Mouse (Mus musculus) kidney, postnatal 36 days (tissue): ENCODE measurements around the gene Gm10964.
A peak's percentile ranks its signal among the peaks of the same experiment; 100 is the strongest.

Experiments
- DNase-seq, 2 experiments: peaks; one replicate each; pipeline ENCODE4 v3.0.0; 2021 to 2022; ENCODE audit warnings: mixed read lengths in 2 of 2

Gm10964 gene

DNA sequence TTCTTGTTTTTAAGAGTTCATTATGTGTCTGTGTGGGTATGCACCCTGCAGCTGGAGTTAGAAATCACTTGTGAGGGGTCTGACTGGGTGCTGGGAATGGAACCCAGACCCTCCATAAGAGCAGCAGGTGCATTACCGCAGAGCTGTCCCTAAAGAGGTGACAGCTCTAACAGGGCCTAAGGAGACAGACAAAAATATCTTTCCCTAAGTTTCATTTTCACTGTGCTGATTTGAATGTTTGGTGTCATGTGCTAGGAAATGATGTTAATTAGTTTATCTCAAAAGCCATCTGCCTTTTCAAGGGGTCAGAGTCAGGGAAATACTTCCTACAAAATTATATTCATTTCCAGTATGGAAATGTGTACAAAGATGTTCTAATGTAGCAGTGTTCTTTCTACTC lies at the start of gene Gm10964:
Gene Gm10964, plus strand, starts transcription at position 38 of the 400 bp plus-strand sequence.
- no peak for DNase-seq

DNA sequence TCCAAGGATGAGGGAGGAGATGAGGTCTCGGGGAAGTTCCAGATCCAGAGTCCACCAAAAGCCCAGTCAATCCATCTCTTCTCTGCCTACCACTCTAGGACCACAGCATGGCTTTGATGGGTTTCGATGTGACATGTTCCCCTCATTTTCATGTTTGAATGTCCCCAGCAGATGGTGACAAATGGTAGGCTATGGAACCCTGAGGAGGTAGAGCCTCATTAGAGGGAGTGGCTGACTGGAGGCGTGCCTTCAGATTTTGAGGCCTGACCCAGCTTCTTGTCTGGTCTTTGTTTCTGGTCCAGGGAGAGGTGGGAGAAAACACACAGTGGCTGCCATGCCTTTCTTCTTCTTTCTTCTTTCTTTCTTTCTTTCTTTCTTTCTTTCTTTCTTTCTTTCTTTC lies 48.7 kb upstream of the Gm10964 start:
- DNase-seq = peak; percentile 20

DNA sequence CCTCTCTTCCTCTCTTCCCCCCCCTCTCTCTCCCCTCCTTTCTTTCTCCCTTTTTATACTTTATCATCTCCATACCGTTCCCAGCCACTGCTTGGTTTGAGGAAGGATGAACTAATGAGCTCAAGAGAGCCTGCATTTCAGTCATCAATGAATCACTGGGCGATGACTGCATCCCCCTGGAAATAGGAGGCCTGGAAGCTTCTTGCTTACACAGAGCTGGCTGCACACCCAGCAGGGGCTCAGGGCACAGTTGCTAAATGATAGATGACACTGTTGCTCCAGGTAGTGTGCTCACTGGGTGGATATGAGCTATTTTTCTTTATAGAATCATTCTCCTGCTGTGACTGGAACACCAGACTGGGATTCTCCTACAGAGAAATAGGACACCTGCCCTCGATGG lies 43.6 kb upstream of the Gm10964 start:
- DNase-seq = no peak

DNA sequence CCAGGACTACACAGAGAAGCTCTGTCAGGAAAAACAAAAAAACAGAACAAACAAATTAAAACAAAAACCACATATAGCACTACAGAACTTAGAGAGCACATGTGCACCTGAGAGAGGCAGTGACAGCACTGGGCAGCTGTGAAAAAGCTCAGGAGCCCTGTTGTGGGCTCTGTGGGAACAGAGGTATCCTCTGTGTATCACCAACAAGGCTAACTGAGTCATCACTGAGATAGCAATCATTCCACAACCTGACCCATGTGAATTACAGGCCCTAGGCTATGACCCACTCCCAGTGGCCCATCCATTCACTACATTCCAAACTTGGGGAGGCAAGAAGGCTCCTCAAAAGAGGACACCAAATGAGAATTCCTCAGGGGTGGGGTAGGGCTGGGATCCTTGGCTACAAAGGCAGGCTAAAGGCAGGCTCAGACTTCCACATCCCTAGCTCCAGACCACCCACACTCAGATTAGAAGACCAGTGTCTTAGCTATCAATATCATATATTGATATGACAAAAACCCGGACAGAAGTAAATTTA lies 42.7 kb upstream of the Gm10964 start:
- no peak for DNase-seq

DNA sequence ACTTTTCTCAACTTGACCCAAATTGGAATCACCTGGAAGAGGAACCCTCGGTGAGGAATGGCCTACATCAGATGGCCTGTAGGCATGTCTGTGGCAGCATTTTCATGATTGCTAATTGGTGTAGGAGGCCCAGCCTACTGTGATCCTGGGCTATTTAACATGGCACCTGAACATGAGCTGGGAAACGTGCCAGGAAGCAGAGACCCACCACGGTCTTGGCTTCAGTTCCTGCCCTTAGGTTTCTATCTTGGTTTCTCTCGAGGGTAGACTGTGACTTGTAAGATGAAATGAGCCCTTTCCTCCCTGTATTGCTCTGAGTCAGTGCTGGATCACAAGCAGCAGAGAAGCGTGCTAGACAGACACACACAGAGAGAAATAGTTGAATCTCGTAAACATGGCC lies 34.5 kb upstream of the Gm10964 start:
- DNase-seq = no peak

DNA sequence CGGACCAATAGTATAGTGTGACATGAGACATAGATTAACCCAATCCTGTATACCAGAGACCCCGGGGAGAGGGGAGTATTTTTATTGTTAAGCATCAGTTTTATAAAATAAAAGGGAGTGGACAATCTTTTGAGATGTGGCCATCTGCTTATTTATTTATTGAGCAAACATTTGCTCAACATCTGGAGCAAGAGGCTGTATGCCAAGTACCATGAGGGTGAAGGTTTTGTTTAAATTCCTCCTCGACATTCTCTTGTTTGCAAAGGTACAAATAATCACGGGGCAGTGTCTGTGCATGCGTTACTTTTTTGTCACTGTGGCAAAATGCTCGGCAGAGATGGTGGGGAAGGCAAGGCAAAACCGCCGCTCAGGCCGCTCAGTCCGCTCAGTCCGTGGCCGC lies 33.7 kb upstream of the Gm10964 start:
- no peak for DNase-seq

DNA sequence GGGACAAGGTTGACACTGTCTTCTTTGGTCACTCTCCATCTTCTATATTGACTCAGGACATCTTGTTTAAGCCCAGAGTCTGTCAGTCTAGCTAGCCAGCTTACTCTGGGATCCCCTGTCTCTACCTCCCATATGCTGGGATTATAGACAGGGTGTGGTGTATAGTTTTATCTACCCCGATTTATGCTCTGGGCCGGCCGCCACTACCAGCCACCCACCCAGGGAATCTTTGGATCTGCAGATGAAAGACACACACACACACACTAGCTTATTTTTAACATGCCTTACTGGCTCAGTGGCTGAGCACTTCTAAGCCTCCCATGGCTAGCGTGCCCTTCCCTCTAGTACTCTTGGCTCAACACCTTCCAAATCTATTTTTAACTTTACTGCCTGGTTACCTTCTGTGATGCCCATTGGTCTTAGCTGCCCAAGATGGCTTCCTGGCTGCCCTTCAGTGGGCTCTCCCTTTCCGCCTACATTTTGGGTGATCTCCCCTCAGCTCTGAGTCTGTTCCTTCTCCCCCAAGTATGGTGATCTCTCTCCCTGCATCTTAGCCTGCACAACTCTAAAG lies 29.6 kb upstream of the Gm10964 start:
- no peak for DNase-seq

DNA sequence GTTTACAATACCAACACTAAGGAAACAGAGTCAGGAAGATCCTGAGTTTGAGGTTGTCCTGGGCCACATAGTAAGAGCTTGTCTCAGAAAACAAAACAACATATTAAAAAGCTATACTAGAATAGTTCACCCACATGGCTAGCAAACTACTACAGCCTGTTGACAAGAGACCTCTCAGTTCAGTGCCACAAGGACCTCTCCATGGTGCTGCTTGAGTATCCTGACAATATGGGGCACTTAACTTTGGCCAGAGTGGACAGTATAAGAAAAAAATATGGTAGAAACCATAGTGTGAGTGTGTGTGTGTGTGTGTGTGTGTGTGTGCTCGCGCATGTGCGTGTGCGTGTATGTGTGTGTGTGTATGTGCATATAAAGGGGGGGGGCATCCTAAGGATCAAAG lies 27.0 kb upstream of the Gm10964 start:
- no peak for DNase-seq

DNA sequence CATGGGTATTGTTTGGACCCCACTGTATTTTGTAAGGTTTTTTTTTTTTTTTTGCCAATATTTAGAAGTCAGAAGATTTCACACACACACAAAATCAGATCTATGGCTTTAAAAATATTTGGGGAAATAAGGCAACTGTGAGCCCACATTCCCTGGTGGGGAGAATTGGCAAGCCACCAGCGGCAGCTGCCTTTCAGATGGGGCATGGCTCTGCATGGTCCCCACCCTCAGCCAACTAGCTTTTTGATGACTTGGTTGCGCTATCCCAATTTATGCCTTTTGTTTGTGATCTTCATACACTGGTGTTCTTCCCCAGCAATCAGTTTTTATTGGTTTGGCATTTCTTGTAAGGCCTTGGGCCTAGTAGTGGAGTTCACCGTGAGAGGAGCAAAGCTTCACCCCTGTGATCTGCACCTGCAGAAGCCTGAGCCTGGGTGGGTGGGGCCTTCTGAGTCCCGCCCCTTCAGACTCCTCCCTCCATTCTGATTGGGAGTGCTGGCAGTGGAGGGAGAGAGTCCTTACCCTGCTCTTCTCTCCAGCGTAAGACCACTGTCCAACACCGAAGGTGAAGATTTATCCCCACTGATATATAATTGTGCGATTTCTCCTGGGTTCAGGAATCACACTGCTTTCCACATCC lies 24.8 kb upstream of the Gm10964 start:
- no peak for DNase-seq

DNA sequence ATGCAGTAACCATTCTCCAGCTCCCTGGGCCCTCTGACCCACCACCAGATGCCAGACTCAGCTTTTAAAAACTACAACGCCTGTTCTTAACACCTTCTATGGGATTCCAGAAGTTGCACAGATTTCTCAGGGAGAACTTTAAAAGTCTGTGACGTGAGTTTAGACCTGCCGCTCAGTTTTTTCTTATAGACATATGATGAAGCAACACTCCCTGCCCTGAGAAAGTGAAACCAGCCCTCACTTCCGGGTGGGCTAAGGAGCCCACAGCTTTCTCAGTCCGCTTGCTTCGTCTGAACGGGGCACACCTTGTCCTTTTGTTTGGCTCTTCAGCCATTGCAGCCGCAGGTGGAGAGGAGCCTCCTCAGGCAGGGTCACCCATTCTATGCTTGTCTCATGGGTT lies 24.2 kb upstream of the Gm10964 start:
- no peak for DNase-seq

DNA sequence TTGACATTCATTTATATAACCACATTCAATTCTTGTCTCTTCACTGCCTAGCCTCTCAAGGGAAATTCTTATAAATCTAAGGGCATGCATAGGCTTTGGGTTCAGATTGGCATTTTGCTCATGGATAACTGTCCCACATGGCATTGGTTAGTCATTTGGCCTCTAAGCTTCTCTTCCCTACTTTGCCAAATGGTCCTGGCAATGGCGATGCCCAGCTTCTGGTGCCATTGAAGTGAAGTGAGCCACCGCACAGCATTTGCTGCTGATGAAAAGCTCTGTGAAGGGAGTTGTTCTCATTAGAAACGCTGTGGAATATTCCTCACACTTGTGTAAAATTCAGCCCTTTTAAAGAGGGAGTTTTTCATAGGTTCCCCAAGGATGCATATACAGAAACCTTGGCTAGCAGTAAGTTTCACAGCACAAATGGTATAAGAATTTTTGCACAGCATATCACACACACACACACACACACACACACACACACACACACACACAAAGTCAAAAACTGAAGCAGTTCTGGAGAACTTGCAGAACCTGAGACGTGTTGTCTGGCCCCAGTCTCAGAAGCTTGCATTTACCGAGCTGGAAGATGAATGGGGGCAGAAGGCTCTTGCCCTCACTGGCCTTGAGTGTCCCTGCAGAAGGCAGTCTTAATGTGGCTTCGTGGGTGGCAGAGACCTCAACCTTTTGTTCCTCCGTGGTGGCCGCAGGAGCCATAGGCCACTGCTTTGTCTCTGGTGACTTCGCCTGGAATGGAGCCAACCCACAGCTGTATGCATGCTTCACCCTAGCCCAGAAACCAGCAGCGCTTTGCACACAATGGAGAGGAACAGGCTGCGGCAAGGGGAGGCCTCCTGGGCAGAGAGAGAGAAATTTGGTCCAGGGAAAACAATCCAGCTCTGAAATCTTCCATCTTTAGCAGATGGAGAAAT lies 23.1 kb upstream of the Gm10964 start:
- peak; percentile 54 to 56 for DNase-seq

DNA sequence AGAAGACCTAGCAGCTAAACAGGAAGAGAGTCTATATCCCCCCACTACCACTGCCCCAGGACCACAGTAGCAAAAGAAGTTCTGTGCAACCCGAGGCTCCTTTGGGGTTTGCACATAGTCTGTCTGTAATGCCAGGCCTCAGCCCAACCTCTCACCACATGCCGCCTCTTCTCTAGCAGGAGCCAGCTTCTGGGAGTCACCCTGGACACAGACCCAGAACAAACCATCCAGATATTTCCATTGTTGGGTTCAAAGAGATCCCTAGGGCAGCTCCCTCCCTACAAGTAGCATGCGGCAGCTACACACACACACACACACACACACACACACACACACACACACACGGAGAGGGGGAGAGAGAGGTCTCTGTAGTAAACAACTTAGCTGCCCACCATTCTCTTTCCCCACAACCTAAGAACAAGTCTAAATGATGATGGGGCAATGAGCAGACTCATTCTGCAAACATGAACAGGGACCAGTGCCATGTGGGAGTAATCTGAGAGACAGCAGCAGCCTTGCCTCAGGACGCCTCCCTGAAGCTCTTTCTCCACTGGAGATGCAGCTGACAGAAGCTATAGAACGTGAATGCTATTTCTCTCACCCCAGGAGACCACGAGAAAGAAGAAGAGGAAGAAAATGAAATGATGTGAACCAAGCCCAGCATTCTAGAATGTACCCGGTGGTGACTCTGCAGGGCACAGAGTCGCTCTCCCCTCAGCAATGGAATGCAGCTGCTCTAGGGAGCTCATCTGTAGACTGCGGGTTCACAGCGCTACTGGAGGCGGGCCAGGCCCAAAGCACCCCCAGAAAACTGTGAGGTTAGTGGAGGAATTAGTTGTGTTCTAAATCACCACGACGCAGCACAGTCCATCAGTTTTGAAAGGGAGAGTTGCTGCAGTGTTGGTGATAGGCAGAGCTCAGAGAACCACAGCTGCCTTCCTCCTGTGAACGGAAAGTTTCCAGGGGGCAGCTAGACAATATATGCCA lies 22.1 kb upstream of the Gm10964 start:
- no peak for DNase-seq

DNA sequence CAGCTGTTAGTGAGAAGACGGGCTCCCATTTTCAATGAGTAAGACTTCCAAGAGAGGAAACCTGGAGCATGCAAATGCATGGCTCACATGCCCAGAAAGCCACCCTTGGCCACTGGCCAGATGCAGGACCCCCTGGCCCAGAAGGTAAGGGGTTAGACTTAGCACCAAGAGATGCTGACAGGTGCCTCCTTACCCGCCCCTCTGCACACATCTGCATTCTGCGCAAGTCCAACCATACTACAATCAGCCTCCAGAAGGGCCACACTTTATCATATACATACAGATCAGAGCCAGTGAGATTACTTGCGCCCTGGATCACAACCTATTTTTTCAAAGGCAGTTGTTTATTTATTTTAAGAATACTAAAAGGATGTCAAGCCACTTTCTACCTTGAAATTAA lies 20.4 kb upstream of the Gm10964 start:
- DNase-seq = no peak

DNA sequence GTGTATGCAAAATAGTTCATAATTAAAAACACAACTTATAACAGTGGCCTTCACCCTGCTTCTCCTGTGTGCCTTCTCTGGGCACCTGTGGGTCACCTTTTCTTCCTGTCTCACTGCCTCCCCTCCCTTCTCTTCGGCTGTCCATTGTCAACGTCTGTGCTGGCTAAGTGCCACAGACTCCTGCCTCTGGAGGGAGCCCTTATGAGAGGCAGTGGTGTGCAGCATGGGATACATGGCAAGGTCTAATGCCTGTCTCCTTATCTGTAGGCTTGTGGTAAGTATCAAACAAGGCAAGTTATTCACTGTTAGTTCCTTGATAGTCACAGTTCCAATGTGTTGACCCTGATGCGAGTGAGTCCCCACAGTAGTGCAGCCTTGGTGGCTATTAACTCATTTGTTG lies 15.0 kb upstream of the Gm10964 start:
- peak in 1 of 2 experiments; percentile 33 for DNase-seq

DNA sequence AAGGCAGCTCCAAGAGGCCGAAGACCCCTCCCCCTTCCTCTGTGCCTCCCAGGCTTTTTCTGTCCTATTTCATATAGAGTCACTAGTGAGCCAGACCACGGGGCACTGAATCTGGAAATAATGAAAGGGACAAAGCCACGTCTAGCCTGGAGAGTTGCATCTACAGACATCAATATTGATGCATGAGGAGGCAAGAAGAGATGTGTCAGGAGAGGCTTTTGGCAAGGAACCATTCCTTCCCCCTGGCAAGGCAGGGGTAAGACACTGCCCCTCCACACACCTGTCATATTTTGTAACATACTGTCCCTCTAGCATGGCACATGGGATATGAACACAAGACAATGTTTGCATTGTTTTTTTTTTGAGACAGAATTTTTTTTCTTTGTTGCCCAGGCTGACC lies 12.5 kb upstream of the Gm10964 start:
- no peak for DNase-seq

DNA sequence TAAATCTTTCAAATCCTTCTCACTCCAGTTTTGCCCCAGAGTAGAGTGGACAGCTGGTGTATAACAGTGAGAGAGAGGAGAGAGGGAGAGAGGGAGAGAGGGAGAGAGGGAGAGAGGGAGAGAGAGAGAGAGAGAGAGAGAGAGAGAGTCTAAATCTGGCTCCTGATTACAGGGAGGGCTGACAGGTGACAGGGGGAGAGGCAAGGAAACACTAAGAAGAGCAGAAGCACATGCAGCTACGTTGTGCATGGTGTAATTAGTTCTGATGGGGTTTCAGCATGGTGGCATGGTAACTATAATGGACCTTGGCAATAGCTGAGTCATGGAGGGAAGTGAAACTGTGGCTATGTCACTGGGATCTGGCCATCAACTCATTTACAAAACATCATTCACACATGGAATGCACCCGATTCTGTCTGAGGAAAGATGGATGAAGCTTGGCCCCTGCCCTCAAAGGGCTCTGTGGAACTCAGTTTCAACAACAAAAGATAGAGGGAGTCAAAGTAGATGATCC lies 11.3 kb upstream of the Gm10964 start:
- DNase-seq = no peak

DNA sequence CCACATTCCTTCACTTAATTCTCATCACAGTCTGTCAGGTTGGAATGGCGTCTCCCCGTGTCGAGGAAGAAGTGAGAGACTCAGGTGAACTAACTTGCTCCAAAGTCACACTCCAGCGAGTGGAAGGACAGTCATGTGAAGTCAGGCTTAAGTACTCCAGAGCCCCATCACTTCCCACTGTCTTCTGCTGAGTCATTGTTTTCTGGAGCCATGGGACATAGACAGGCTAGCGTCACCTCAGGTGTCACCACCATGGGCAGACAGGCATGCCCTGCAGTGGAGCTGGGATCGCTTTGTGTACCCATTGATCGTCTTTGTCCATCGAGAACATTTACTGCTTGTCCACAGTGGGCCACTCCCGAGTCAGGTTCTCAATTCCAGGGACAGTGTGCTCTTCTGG lies 9.3 kb upstream of the Gm10964 start:
- DNase-seq = no peak

DNA sequence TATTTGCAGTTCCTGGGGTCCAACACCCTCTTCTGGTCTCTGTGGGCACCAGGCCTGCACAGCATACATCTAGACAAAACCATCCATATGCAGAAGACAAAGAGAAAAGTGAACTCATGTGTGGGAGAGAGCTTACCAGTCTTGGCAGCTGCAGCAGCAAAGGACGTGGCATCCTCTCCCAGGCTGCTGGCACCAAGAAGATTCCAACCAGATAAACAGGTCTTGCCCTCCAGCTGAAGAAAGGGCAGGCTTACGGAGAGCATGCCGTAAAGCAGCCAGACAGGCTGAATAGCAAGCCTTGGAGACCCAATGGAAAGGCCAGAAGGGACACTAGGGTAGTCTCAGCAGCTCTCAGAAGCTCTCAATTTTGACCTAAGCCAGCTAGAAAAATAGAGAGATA lies 7.0 kb upstream of the Gm10964 start:
- no peak for DNase-seq

DNA sequence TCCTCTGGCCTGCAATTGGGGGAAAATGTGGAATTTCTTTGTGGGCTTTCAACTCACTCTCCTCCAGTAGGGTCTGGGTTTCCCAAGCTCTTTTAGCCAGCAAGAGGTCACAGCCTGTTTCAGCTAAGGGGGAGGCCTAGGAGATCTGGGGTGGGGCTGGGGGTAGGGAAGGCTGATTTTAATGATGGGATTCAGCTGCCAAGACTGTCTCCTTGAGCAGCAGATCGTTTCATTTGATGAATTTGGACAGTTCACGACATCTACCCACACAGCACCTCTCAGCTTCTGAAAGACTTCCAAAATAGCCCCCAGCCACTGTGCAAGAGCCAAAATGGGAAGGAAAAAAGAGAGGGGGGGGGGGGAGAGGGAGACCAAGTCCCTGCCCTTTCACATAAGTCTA lies 6.0 kb upstream of the Gm10964 start:
- DNase-seq = no peak

DNA sequence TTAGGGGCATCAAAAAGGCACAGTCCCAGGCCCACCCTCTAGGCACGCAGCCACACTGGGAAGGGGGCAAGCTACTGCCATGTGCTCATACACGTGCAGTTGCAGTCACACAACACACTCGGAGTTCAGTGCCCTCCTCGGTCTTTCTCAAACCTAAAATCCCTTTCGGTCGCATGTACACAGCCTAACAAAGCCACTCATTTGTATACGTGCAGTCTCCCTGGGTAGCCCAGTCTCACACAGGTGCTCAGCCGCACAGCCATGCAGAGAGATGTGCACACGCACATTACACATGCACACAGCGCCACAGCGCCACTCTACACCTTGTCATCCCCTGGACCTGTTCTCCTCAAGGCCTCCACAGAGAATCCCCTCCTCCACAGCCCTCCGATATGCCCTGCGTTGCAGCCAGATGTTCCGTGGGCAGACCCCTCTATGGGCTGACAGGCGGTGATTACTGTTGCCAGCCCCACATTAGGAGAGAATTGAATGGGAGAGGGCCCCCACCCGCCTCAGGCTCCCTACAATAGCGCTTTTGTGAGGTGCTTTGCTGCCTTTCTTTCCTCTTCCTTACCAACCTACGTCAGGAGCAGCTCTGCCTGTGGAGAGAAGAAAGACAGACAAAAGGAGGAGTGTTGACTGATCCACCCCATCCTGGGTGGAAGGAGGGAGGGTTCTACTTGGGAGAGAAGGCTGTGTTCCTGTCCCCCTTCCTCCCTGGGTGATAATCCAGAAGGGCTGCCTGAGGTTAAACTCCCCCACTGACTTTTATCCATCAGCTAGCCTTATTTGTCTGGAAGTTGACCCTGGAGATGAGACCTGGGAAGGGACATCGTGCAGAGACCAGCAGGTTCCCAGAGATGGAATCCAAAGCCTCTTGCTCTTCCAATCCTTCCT lies 5.1 kb upstream of the Gm10964 start:
- no peak for DNase-seq
